Comparison of ENCODE assay signal across 28 mouse cellular contexts in the genomic region with DNA sequence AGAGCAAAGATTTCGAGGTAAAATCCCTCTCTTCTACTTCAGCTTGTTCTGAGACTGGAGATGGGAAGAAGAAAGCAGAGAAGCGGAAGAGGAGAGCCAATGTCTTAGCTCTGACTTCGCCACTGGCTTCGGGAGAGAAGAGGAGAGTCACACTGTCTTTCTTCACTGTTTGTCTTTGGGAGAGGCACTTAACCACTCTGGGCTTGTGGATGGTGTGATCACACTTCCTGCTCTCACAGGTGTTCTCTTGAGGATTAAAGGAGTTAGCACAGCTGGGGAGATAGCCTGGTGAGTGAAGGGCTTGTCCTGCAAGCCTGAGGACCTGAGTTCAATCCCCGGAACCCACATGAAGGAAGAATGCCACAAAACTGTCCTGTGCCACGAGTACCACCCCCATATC. TPM values are rescaled to one million over a fixed set of nuclear protein-coding genes. Genes with fewer than 3 reads are reported as not detected.
DNase-seq lines count a peak whose midpoint lies in the region; ATAC-seq and TF ChIP-seq lines count a peak whose summit lies in the region.
"Had no signal": no experiment of that assay in that cellular context is flagged by ENCODE, and none has a peak within 500 bp of the region (broad histone marks: within the 10 kb centered on the region; RNA-seq: fewer than 3 reads in every experiment).

No protein-coding gene starts in this region.

- H3K4me2 ChIP-seq in forebrain, embryonic 11.5 days (ENCODE audit: low read depth, low read length, severe bottlenecking), result no peak overlapping the region
- no peak overlapping the region for H3K4me2 ChIP-seq in stomach, postnatal 0 days (replicated peaks; ENCODE audit: low read depth)
- H3K4me2 ChIP-seq: embryonic facial prominence, embryonic 13.5 days; forebrain, embryonic 13.5 days; heart, embryonic 11.5 days; hindbrain, embryonic 14.5 days had no signal

- TF ChIP-seq CTCF in stomach, postnatal 0 days (IDR thresholded peaks at IDR 0.05; ENCODE audit: low read depth), result no peak

- H3K9ac ChIP-seq in forebrain, embryonic 11.5 days (ENCODE audit: low read length), result no peak overlapping the region; the same call in 1 of the 2 replicates
- H3K9ac ChIP-seq in stomach, postnatal 0 days (ENCODE audit: low read length), result no peak overlapping the region
- H3K9ac ChIP-seq: embryonic facial prominence, embryonic 13.5 days; forebrain, embryonic 13.5 days; hindbrain, embryonic 14.5 days had no signal

- no peaks in the 10 kb centered on the region for H3K4me1 ChIP-seq in forebrain, embryonic 11.5 days (replicated peaks; ENCODE audit: control insufficient read depth, insufficient read depth, low read length)
- no peaks in the 10 kb centered on the region for H3K4me1 ChIP-seq in stomach, postnatal 0 days (replicated peaks; ENCODE audit: control insufficient read depth, insufficient read depth)
- H3K4me1 ChIP-seq: embryonic facial prominence, embryonic 10.5 days; embryonic facial prominence, embryonic 13.5 days; forebrain, embryonic 13.5 days had no signal

- H3K4me3 ChIP-seq in forebrain, embryonic 11.5 days (ENCODE audit: low read depth, low read length), result no peak overlapping the region
- no peak overlapping the region for H3K4me3 ChIP-seq in stomach, postnatal 0 days (ENCODE audit: low read depth, low read length)
- H3K4me3 ChIP-seq: embryonic facial prominence, embryonic 10.5 days; embryonic facial prominence, embryonic 13.5 days; erythroblast, embryonic 14.5 days; forebrain, embryonic 13.5 days; hindbrain, embryonic 10.5 days had no signal

- 74% methylated on average over 6 of the region's 6 CpGs for WGBS in forebrain, embryonic 11.5 days
- 68% methylated on average over 6 of the region's 6 CpGs for WGBS in stomach, postnatal 0 days

- peak; percentile 15 for DNase-seq in induced T-regulatory cell, adult 2 months (ENCODE audit: low read depth)
- peak; percentile 73 for DNase-seq in thymus, postnatal 0 days (ENCODE audit: low spot score)
- peak; percentile 46 to 59 for DNase-seq in thymus, postnatal 36 days
- DNase-seq in forebrain, embryonic 11.5 days (ENCODE audit: low spot score), result no peak
- no peak for DNase-seq in stomach, postnatal 0 days (ENCODE audit: low spot score)
- DNase-seq in natural killer cell, adult 2 months (ENCODE audit: low spot score in 2 of 2), result no peak
- DNase-seq: adrenal gland, postnatal 10 days; adrenal gland, postnatal 36 days; cerebellum, adult 11 months; cerebellum, adult 2 months; cerebellum, adult 9-11 months; cerebellum, postnatal 25 days; embryo, embryonic 11 days; gastrocnemius, postnatal 10 days; gastrocnemius, postnatal 36 days; heart, postnatal 10 days; heart, postnatal 36 days had no signal

- no peak overlapping the region for H3K27ac ChIP-seq in forebrain, embryonic 11.5 days (ENCODE audit: low read depth, low read length)
- H3K27ac ChIP-seq in stomach, postnatal 0 days (replicated peaks), result no peak overlapping the region
- H3K27ac ChIP-seq: embryonic facial prominence, embryonic 10.5 days; embryonic facial prominence, embryonic 13.5 days; forebrain, embryonic 13.5 days; hindbrain, embryonic 10.5 days; hindbrain, embryonic 14.5 days; hindbrain, postnatal 0 days had no signal

- H3K27me3 ChIP-seq in forebrain, embryonic 11.5 days (ENCODE audit: control insufficient read depth, insufficient read depth, low read length), result no peaks in the 10 kb centered on the region
- H3K27me3 ChIP-seq in stomach, postnatal 0 days (ENCODE audit: control insufficient read depth, insufficient read depth, low read length), result no peaks in the 10 kb centered on the region
- H3K27me3 ChIP-seq: embryonic facial prominence, embryonic 13.5 days; forebrain, embryonic 13.5 days had no signal

- no peak for TF ChIP-seq EP300 in stomach, postnatal 0 days (optimal IDR thresholded peaks at IDR 0.05)

- no peaks in the 10 kb centered on the region for H3K9me3 ChIP-seq in forebrain, embryonic 11.5 days (ENCODE audit: control insufficient read depth, low read length)
- H3K9me3 ChIP-seq in stomach, postnatal 0 days (ENCODE audit: control insufficient read depth, low read length), result no peaks in the 10 kb centered on the region
- H3K9me3 ChIP-seq: embryonic facial prominence, embryonic 10.5 days; embryonic facial prominence, embryonic 13.5 days; forebrain, embryonic 13.5 days; hindbrain, embryonic 10.5 days had no signal

- ATAC-seq in forebrain, embryonic 11.5 days (replicated peaks; ENCODE audit: low FRiP score), result no peak
- ATAC-seq in stomach, postnatal 0 days (ENCODE audit: low FRiP score, low TSS enrichment), result no peak
- ATAC-seq: activated CD4-positive, CD25-positive, alpha-beta regulatory T cell, adult 4 months; CD4-positive, CD25-positive, alpha-beta regulatory T cell, adult 4 months; forebrain, embryonic 13.5 days; forebrain, embryonic 16.5 days; hindbrain, postnatal 0 days had no signal

- H3K36me3 ChIP-seq in forebrain, embryonic 11.5 days (ENCODE audit: control insufficient read depth, insufficient read depth, low read length), result no peaks in the 10 kb centered on the region
- no peaks in the 10 kb centered on the region for H3K36me3 ChIP-seq in stomach, postnatal 0 days (ENCODE audit: control insufficient read depth, insufficient read depth, low read length)
- H3K36me3 ChIP-seq: embryonic facial prominence, embryonic 10.5 days; embryonic facial prominence, embryonic 13.5 days; hindbrain, embryonic 10.5 days had no signal

RNA-seq across cellular contexts. Expression of a gene that starts 10.1 kb away (rescaled TPM):
- polyA plus RNA-seq in thymus, postnatal 0 days (2015; fragmentation: Nextera tagmentation; extraction: Ambion mirVana), result 1,084 and 1,272 TPM in 2 replicates
- 9.5 and 9.6 TPM in 2 replicates for polyA plus RNA-seq in forebrain, embryonic 11.5 days (2014; fragmentation: Nextera tagmentation; extraction: Ambion mirVana)
- polyA plus RNA-seq in stomach, postnatal 0 days (2015; fragmentation: Nextera tagmentation; extraction: Ambion mirVana), result 3.6 and 3.7 TPM in 2 replicates

Comparison
In these comparisons a context has a peak if more than half of its experiments do, and no peak if none do; other contexts are left out.
1. DNase-seq: peak in induced T-regulatory cell, adult 2 months (single experiment), thymus, postnatal 0 days (single experiment) and thymus, postnatal 36 days (2 of 2); none in forebrain, embryonic 11.5 days (single experiment), stomach, postnatal 0 days (single experiment) and natural killer cell, adult 2 months (0 of 2).
2. RNA of a gene that starts 10.1 kb away (polyA plus RNA-seq): 1,084 to 1,272 TPM in thymus, postnatal 0 days; 9.5 to 9.6 TPM in forebrain, embryonic 11.5 days and 3.6 to 3.7 TPM in stomach, postnatal 0 days; every median in the first group is over 100 times any median in the second.